Mouse (Mus musculus): ENCODE results near the gene Gnaz. TPM values are rescaled to one million over a fixed set of nuclear protein-coding genes. Genes with fewer than 3 reads are reported as not detected.
A peak's percentile ranks its signal among the peaks of the same experiment; 100 is the strongest.

The Gnaz gene
- polyA plus RNA-seq, 1 experiment from 2014 or later = 33.9 TPM

- 89% methylated on average over 7 of the region's 7 CpGs for WGBS
- H3K27ac ChIP-seq = no peak overlapping the region
- no peaks in the 10 kb centered on the region for H3K27me3 ChIP-seq (replicated peaks)
- H3K4me1 ChIP-seq = peaks cover 6% of the 10 kb centered on the region; the same call in 1 of the 2 replicates
- ATAC-seq (ENCODE audit: low FRiP score, low read depth) = no peak
- H3K4me3 ChIP-seq = no peak overlapping the region
- H3K9ac ChIP-seq = no peak overlapping the region
- H3K9me3 ChIP-seq = no peaks in the 10 kb centered on the region
- no peak overlapping the region for H3K4me2 ChIP-seq (replicated peaks)
- no peaks in the 10 kb centered on the region for H3K36me3 ChIP-seq
These were observed 8.6 kb downstream of the Gnaz start for GRCm38 (mm10) chr10:74975626-74976025.

GRCm38 (mm10) chr10:74976429-74976828, 9.5 kb downstream of the Gnaz start:
- Histone ChIP-seq H3K9me3 (no peaks in the 10 kb centered on the region), H3K4me1 (peaks cover 6% of the 10 kb centered on the region; the same call in 1 of the 2 replicates), H3K36me3 (no peaks in the 10 kb centered on the region), H3K27ac (no peak overlapping the region), H3K27me3 (replicated peaks) (no peaks in the 10 kb centered on the region), H3K9ac (no peak overlapping the region), H3K4me3 (no peak overlapping the region), H3K4me2 (replicated peaks) (no peak overlapping the region)
- WGBS = 82% methylated on average over 7 of the region's 7 CpGs
- ATAC-seq (ENCODE audit: low FRiP score, low read depth) = no peak

GRCm38 (mm10) chr10:74978056-74978455, 11.1 kb downstream of the Gnaz start:
- Histone ChIP-seq H3K4me2 (replicated peaks) (no peak overlapping the region), H3K4me1 (peaks cover 6% of the 10 kb centered on the region; the same call in 1 of the 2 replicates), H3K4me3 (no peak overlapping the region), H3K9ac (no peak overlapping the region), H3K27me3 (replicated peaks) (no peaks in the 10 kb centered on the region), H3K9me3 (no peaks in the 10 kb centered on the region), H3K27ac (no peak overlapping the region), H3K36me3 (no peaks in the 10 kb centered on the region)
- ATAC-seq (ENCODE audit: low FRiP score, low read depth) = no peak
- WGBS = 79% methylated on average over 4 of the region's 4 CpGs

GRCm38 (mm10) chr10:74981159-74981558, 14.2 kb downstream of the Gnaz start:
- 90% methylated on average over 12 of the region's 12 CpGs for WGBS

DNA sequence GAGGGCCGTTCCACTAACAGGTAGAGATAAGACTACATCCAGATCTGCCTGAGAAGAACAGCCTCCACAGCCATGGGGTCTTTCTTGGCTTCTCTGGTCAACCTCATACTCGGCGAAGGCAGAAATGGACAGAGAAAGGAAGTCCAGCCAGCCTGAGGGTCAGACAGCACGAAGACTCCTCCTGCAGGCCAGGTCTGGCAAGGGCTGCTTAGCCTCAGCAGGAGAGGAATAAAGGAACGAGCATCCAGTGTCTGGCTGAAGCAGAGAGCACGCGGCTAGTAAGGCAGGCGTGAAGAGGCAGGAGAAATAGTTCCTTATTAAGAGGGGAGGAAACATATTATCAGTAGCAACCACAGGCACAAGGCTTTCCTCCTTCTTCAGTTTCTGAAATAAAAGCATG, 16.2 kb downstream of the Gnaz start:
- H3K9me3 ChIP-seq = no peaks in the 10 kb centered on the region
- no peaks in the 10 kb centered on the region for H3K27me3 ChIP-seq (replicated peaks)
- no peak overlapping the region for H3K4me2 ChIP-seq (replicated peaks)
- 75% methylated on average over 8 of the region's 8 CpGs for WGBS
- H3K36me3 ChIP-seq = no peaks in the 10 kb centered on the region
- peaks cover 6% of the 10 kb centered on the region; the same call in 1 of the 2 replicates for H3K4me1 ChIP-seq
- no peak overlapping the region for H3K27ac ChIP-seq
- no peak for ATAC-seq (ENCODE audit: low FRiP score, low read depth)
- H3K9ac ChIP-seq = no peak overlapping the region
- H3K4me3 ChIP-seq = no peak overlapping the region

More at GRCm38 (mm10) chr10:74981159-74981558, 14.2 kb downstream of the Gnaz start:
- Histone ChIP-seq H3K4me3 (no peak overlapping the region), H3K27me3 (replicated peaks) (no peaks in the 10 kb centered on the region), H3K9me3 (no peaks in the 10 kb centered on the region), H3K4me1 (peaks cover 6% of the 10 kb centered on the region; the same call in 1 of the 2 replicates), H3K27ac (no peak overlapping the region), H3K36me3 (no peaks in the 10 kb centered on the region), H3K4me2 (replicated peaks) (no peak overlapping the region), H3K9ac (no peak overlapping the region)
- no peak for ATAC-seq (ENCODE audit: low FRiP score, low read depth)

DNA sequence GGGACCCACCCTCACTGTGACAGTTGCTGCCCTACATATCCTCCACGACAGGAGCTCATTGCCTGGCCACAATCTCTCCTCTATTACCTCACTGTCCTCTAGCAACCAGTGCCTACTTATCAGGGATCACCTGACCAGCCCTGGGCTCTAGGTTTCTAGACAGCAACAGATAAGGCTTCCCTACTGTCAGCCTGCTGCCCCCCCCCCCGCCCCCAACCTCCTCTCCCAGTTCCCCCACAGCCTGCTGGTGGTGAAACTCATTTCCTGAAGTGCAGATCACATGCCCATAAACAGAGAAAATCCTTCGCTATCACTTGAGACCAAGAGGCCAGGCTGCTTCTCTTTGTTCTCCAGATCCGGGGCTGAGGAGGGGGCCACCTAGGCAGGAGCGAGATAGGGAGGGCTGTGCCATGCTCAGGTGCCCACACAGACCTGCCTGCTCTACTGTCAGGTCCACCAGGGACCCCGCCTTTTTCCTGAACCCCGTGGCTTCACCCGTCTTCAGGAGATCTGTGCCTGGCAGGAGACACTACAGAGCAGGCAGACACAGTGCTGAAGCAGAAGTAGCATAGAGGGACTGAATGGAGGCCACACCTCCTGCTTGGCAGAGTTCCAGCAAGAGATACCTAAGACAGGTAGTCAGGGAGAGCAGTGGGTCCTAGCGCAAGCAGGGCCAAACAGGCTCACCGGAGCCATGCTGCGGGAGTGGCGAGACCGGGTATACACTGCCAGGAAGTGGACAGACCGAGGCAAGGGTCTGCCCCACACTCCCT, 20.9 kb downstream of the Gnaz start:
- no peak overlapping the region for H3K4me3 ChIP-seq
- peaks cover 8% of the 10 kb centered on the region for H3K4me1 ChIP-seq
- peaks cover 17% of the 10 kb centered on the region for H3K36me3 ChIP-seq
- no peak overlapping the region for H3K4me2 ChIP-seq (replicated peaks)
- H3K27me3 ChIP-seq (replicated peaks) = no peaks in the 10 kb centered on the region
- H3K27ac ChIP-seq = no peak overlapping the region
- ATAC-seq (ENCODE audit: low FRiP score, low read depth) = no peak
- WGBS = 81% methylated on average over 14 of the region's 14 CpGs
- H3K9me3 ChIP-seq = 0 out of 2 replicates have a peak, but pooled peaks cover 6% of the 10 kb centered on the region
- H3K9ac ChIP-seq = no peak overlapping the region

DNA sequence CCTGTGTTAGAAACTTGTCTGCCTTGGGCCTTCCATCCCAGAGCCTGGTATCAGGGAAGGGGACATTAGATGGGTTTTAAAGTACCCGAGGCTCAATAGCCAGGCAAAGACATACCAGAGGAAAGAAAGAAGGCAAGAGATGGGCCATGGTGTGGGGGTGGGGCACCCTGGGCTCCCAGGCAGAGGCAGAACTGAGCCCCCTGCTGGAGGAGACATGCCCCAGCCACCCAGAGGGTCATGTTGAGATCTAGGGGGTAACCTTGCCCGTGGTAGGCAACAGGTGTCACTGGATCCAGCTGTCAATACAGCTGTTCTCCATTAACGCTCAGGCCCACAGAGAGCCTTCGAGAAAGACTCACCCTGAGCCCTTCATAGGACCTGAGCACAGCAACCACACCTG, 22.8 kb downstream of the Gnaz start:
- Histone ChIP-seq H3K9ac (no peak overlapping the region), H3K9me3 (0 out of 2 replicates have a peak, but pooled peaks cover 6% of the 10 kb centered on the region), H3K4me1 (peaks cover 19% of the 10 kb centered on the region), H3K27me3 (replicated peaks) (no peaks in the 10 kb centered on the region), H3K36me3 (peaks cover 17% of the 10 kb centered on the region), H3K4me3 (no peak overlapping the region), H3K27ac (no peak overlapping the region), H3K4me2 (replicated peaks) (no peak overlapping the region)
- ATAC-seq (ENCODE audit: low FRiP score, low read depth) = no peak
- WGBS = 83% methylated on average over 4 of the region's 4 CpGs

DNA sequence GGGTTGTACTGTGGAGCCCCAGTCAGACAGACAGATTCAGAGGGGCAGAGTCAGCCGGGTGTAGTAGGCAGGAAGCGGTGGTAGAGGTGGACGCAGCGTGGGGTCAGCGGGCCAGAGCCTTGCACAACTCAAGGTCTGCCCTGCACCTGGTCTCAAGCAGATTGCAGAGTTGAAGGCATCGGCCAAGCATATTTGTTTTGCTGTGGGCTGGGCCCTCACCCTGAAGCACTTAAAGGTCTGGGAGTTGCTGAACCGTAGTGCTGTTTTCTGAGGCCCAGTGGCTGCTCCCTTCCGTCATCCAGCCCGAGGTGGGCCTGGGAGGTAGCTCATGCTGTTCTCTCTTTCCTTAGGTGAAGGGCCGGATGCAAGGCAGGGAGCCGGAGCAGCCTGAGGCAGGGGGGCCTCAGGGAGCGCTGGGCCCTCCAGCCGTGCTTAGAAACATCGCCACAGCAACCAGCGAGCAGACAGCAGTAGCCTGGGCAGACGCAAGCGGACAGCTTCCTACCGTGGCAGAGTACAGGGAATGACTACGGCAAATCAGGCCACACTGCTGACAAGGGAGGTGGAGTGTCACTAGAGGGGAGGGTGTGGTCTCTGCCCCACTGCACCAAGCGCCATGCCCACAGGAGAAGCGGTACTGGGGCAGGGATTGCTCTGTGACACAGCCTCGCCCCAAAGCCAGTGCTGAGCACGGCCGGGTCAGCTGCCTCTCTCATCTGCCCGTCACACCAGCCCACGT, 23.8 kb downstream of the Gnaz start:
- ATAC-seq (ENCODE audit: low FRiP score, low read depth) = no peak
- Histone ChIP-seq H3K9me3 (0 out of 2 replicates have a peak, but pooled peaks cover 6% of the 10 kb centered on the region), H3K4me2 (replicated peaks) (peak overlapping the region; percentile 17), H3K4me1 (peaks cover 29% of the 10 kb centered on the region), H3K27me3 (replicated peaks) (no peaks in the 10 kb centered on the region), H3K27ac (no peak overlapping the region), H3K4me3 (no peak overlapping the region), H3K36me3 (peaks cover 17% of the 10 kb centered on the region), H3K9ac (no peak overlapping the region)
- 50% methylated on average over 26 of the region's 26 CpGs for WGBS

- H3K9ac ChIP-seq = no peak overlapping the region
These were observed 27.9 kb downstream of the Gnaz start for GRCm38 (mm10) chr10:74994863-74995262.

GRCm38 (mm10) chr10:74995377-74995776, 28.4 kb downstream of the Gnaz start:
- peak overlapping the region; percentile 56 for H3K4me2 ChIP-seq (replicated peaks)
- 0% methylated on average over 17 of the region's 17 CpGs for WGBS
- no peak overlapping the region for H3K27ac ChIP-seq
- H3K36me3 ChIP-seq = peaks cover 17% of the 10 kb centered on the region
- H3K9me3 ChIP-seq = 0 out of 2 replicates have a peak, but pooled peaks cover 6% of the 10 kb centered on the region
- H3K27me3 ChIP-seq (replicated peaks) = no peaks in the 10 kb centered on the region
- 0 out of 2 replicates have a peak overlapping the region, but pooled peaks have one; percentile 5 for H3K4me3 ChIP-seq
- H3K4me1 ChIP-seq = peaks cover 49% of the 10 kb centered on the region
- ATAC-seq (ENCODE audit: low FRiP score, low read depth) = peak; percentile 63
- H3K9ac ChIP-seq = peak overlapping the region; percentile 10; the same call in 1 of the 2 replicates

More at GRCm38 (mm10) chr10:74994863-74995262, 27.9 kb downstream of the Gnaz start:
- Histone ChIP-seq H3K4me2 (replicated peaks) (peak overlapping the region; percentile 56), H3K4me3 (0 out of 2 replicates have a peak overlapping the region, but pooled peaks have one; percentile 5), H3K27me3 (replicated peaks) (no peaks in the 10 kb centered on the region), H3K27ac (no peak overlapping the region), H3K36me3 (peaks cover 17% of the 10 kb centered on the region), H3K9me3 (0 out of 2 replicates have a peak, but pooled peaks cover 6% of the 10 kb centered on the region), H3K4me1 (peaks cover 45% of the 10 kb centered on the region)
- ATAC-seq (ENCODE audit: low FRiP score, low read depth) = peak; percentile 52
- WGBS = 8% methylated on average over 5 of the region's 5 CpGs

DNA sequence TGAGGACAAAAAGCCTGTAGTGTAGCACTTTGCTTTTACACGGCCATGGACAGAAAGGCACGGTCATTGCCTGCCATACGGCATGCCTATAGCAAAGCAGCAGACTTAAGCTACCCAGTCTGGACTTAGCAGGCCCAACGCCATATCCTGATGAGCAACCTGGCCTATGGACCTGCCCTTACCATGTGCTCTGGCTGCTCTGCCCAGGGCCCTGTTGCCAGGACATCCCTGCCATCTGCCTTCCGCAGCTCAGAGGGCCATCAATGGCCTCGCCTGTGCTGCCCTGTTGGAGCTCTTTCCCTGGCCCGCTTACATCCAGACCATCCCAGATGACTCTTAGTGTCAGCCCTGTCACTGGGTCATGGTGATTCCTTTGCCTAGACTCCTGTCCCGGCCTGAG, 34.4 kb downstream of the Gnaz start:
- Histone ChIP-seq H3K4me1 (peaks cover 15% of the 10 kb centered on the region; the same call in 1 of the 2 replicates), H3K27me3 (replicated peaks) (no peaks in the 10 kb centered on the region), H3K4me3 (no peak overlapping the region), H3K4me2 (replicated peaks) (no peak overlapping the region), H3K36me3 (no peaks in the 10 kb centered on the region), H3K9me3 (no peaks in the 10 kb centered on the region), H3K27ac (no peak overlapping the region), H3K9ac (no peak overlapping the region)
- ATAC-seq (ENCODE audit: low FRiP score, low read depth) = no peak
- 93% methylated on average over 8 of the region's 8 CpGs for WGBS

DNA sequence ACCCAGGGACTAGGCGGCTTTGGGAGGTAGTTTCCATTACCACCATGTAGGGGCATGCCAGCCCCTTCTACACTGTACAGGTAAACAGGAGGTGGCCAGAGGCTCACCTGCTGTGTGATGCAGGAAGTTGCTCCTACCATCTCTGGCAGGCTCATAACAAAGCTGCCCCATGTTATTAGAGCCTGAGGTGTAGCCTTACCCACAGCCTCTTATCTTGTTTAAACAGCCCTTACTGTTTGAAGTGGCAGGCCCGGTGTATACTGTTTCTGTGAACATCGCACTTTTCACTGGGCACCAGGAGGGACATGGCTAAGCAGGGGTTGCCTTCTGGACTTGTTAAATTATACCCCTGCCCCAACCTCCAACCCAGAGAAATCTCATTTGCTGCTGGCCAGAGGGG, 37.1 kb downstream of the Gnaz start:
- Histone ChIP-seq H3K36me3 (no peaks in the 10 kb centered on the region), H3K4me2 (replicated peaks) (no peak overlapping the region), H3K27me3 (replicated peaks) (no peaks in the 10 kb centered on the region), H3K9ac (no peak overlapping the region), H3K9me3 (no peaks in the 10 kb centered on the region), H3K27ac (no peak overlapping the region), H3K4me1 (peaks cover 25% of the 10 kb centered on the region), H3K4me3 (no peak overlapping the region)
- no peak for ATAC-seq (ENCODE audit: low FRiP score, low read depth)
- WGBS = 82% methylated on average over 3 of the region's 3 CpGs

Measured in neural tube, embryonic 12.5 days (tissue).